Mouse (Mus musculus): ENCODE results near the gene Akirin1. TPM values are rescaled to one million over a fixed set of nuclear protein-coding genes. Genes with fewer than 3 reads are reported as not detected.

Akirin1 gene
- polyA plus RNA-seq, 1 experiment = 13.1 TPM

GRCm38 (mm10) chr4:123707340-123707739 is 42.8 kb downstream of the Akirin1 start:
- Histone ChIP-seq H3K4me1 (ENCODE audit: control insufficient read depth, insufficient read depth, low read length) (no peaks in the 10 kb centered on the region), H3K4me3 (replicated peaks; ENCODE audit: control insufficient read depth, low read depth, low read length) (no peak overlapping the region), H3K27ac (ENCODE audit: control insufficient read depth, insufficient read depth, low read depth, low read length, poor library complexity) (no peak overlapping the region)
- TF ChIP-seq POLR2A (IDR thresholded peaks at IDR 0.05; ENCODE audit: borderline replicate concordance, control insufficient read depth, low read depth, low read length) (no peak), CTCF (IDR thresholded peaks at IDR 0.05; ENCODE audit: control insufficient read depth, insufficient read depth, low read length) (no peak)
- 85% methylated on average over 5 of the region's 5 CpGs for WGBS

- 72% methylated on average over 2 of the region's 2 CpGs for WGBS
- TF ChIP-seq CTCF (IDR thresholded peaks at IDR 0.05; ENCODE audit: control insufficient read depth, insufficient read depth, low read length) (no peak), POLR2A (IDR thresholded peaks at IDR 0.05; ENCODE audit: borderline replicate concordance, control insufficient read depth, low read depth, low read length) (no peak)
- Histone ChIP-seq H3K27ac (ENCODE audit: control insufficient read depth, insufficient read depth, low read depth, low read length, poor library complexity) (no peak overlapping the region), H3K4me3 (replicated peaks; ENCODE audit: control insufficient read depth, low read depth, low read length) (no peak overlapping the region), H3K4me1 (ENCODE audit: control insufficient read depth, insufficient read depth, low read length) (no peaks in the 10 kb centered on the region)
Observed at GRCm38 (mm10) chr4:123705340-123705739, 44.8 kb downstream of the Akirin1 start.

GRCm38 (mm10) chr4:123693384-123693783 is 56.8 kb downstream of the Akirin1 start:
- Histone ChIP-seq H3K4me1 (ENCODE audit: control insufficient read depth, insufficient read depth, low read length) (no peaks in the 10 kb centered on the region), H3K4me3 (replicated peaks; ENCODE audit: control insufficient read depth, low read depth, low read length) (no peak overlapping the region), H3K27ac (ENCODE audit: control insufficient read depth, insufficient read depth, low read depth, low read length, poor library complexity) (no peak overlapping the region)
- TF ChIP-seq CTCF (IDR thresholded peaks at IDR 0.05; ENCODE audit: control insufficient read depth, insufficient read depth, low read length) (no peak), POLR2A (IDR thresholded peaks at IDR 0.05; ENCODE audit: borderline replicate concordance, control insufficient read depth, low read depth, low read length) (no peak)
- 79% methylated on average over 12 of the region's 12 CpGs for WGBS

GRCm38 (mm10) chr4:123692071-123692470 is 58.1 kb downstream of the Akirin1 start:
- no peaks in the 10 kb centered on the region for H3K4me1 ChIP-seq (ENCODE audit: control insufficient read depth, insufficient read depth, low read length)
- WGBS = 76% methylated on average over 3 of the region's 3 CpGs
- no peak overlapping the region for H3K27ac ChIP-seq (ENCODE audit: control insufficient read depth, insufficient read depth, low read depth, low read length, poor library complexity)
- no peak overlapping the region for H3K4me3 ChIP-seq (replicated peaks; ENCODE audit: control insufficient read depth, low read depth, low read length)
- TF ChIP-seq CTCF (IDR thresholded peaks at IDR 0.05; ENCODE audit: control insufficient read depth, insufficient read depth, low read length) (no peak), POLR2A (IDR thresholded peaks at IDR 0.05; ENCODE audit: borderline replicate concordance, control insufficient read depth, low read depth, low read length) (no peak)

- Histone ChIP-seq H3K4me1 (ENCODE audit: control insufficient read depth, insufficient read depth, low read length) (no peaks in the 10 kb centered on the region), H3K4me3 (replicated peaks; ENCODE audit: control insufficient read depth, low read depth, low read length) (no peak overlapping the region), H3K27ac (ENCODE audit: control insufficient read depth, insufficient read depth, low read depth, low read length, poor library complexity) (no peak overlapping the region)
- TF ChIP-seq POLR2A (IDR thresholded peaks at IDR 0.05; ENCODE audit: borderline replicate concordance, control insufficient read depth, low read depth, low read length) (no peak), CTCF (IDR thresholded peaks at IDR 0.05; ENCODE audit: control insufficient read depth, insufficient read depth, low read length) (no peak)
- 82% methylated on average over 10 of the region's 10 CpGs for WGBS
Observed at GRCm38 (mm10) chr4:123690311-123690710, 59.8 kb downstream of the Akirin1 start.

- H3K27ac ChIP-seq (ENCODE audit: control insufficient read depth, insufficient read depth, low read depth, low read length, poor library complexity) = no peak overlapping the region; the same call in 1 of the 2 replicates
- no peak overlapping the region for H3K4me3 ChIP-seq (replicated peaks; ENCODE audit: control insufficient read depth, low read depth, low read length)
- no peaks in the 10 kb centered on the region for H3K4me1 ChIP-seq (ENCODE audit: control insufficient read depth, insufficient read depth, low read length)
- 1% methylated on average over 61 of the region's 89 CpGs for WGBS
- TF ChIP-seq CTCF (IDR thresholded peaks at IDR 0.05; ENCODE audit: control insufficient read depth, insufficient read depth, low read length) (no peak), POLR2A (IDR thresholded peaks at IDR 0.05; ENCODE audit: borderline replicate concordance, control insufficient read depth, low read depth, low read length) (no peak)
Observed at GRCm38 (mm10) chr4:123687025-123687781, 62.9 kb downstream of the Akirin1 start.

GRCm38 (mm10) chr4:123686368-123687024 is 63.6 kb downstream of the Akirin1 start:
- 2% methylated on average over 56 of the region's 56 CpGs for WGBS
- H3K4me3 ChIP-seq (replicated peaks; ENCODE audit: control insufficient read depth, low read depth, low read length) = no peak overlapping the region
- no peak for TF ChIP-seq POLR2A (IDR thresholded peaks at IDR 0.05; ENCODE audit: borderline replicate concordance, control insufficient read depth, low read depth, low read length)
- no peak for TF ChIP-seq CTCF (IDR thresholded peaks at IDR 0.05; ENCODE audit: control insufficient read depth, insufficient read depth, low read length)
- no peak overlapping the region; the same call in 1 of the 2 replicates for H3K27ac ChIP-seq (ENCODE audit: control insufficient read depth, insufficient read depth, low read depth, low read length, poor library complexity)
- no peaks in the 10 kb centered on the region for H3K4me1 ChIP-seq (ENCODE audit: control insufficient read depth, insufficient read depth, low read length)

- Histone ChIP-seq H3K27ac (ENCODE audit: control insufficient read depth, insufficient read depth, low read depth, low read length, poor library complexity) (no peak overlapping the region), H3K4me1 (ENCODE audit: control insufficient read depth, insufficient read depth, low read length) (no peaks in the 10 kb centered on the region), H3K4me3 (replicated peaks; ENCODE audit: control insufficient read depth, low read depth, low read length) (no peak overlapping the region)
- TF ChIP-seq POLR2A (IDR thresholded peaks at IDR 0.05; ENCODE audit: borderline replicate concordance, control insufficient read depth, low read depth, low read length) = no peak
- TF ChIP-seq CTCF (IDR thresholded peaks at IDR 0.05; ENCODE audit: control insufficient read depth, insufficient read depth, low read length) = no peak
- 84% methylated on average over 8 of the region's 8 CpGs for WGBS
Observed at GRCm38 (mm10) chr4:123685506-123686242, 64.5 kb downstream of the Akirin1 start.
